Mouse (Mus musculus): ENCODE data around the gene Pspn.

Gene Pspn

DNA sequence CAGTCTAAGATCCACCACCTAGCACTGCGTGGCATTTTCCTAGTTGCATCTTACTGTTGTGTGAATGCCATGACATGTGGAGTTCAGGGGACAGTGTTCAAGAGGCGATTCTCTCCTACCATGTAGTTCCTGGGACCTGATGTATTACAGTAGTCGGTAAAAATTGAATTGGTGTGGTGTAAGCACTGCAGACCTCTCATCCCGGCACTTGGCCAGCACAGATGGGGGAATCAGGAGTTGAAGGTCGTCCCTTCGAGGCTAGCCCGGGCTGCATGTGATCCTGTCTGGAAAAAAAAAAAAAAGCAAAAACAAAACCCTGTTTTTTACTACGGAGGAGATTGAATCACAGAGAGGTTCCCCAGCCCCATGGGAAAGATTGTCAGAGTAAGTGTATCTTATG lies 4.8 kb downstream of the Pspn start:
- no peak for DNase-seq

DNA sequence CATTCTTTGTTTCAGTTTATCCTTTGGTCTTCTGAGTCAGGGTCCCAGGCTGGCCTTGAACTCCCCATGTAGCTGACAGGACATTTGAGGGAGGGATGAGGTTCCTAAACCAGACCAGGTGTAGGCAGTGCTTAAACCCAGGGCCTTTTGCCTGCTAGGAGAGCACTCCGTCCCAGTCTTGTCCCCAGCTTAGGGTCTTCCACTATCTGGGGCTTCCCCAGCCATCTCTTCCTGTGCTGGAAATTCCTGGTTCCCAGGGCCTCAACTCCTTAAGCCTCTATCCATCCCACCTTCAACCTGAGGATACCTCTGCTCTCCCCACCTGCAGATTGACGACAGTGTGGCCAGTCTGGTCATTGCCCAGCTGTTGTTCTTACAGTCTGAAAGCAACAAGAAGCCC lies 8.9 kb downstream of the Pspn start:
- DNase-seq: no peak

DNA sequence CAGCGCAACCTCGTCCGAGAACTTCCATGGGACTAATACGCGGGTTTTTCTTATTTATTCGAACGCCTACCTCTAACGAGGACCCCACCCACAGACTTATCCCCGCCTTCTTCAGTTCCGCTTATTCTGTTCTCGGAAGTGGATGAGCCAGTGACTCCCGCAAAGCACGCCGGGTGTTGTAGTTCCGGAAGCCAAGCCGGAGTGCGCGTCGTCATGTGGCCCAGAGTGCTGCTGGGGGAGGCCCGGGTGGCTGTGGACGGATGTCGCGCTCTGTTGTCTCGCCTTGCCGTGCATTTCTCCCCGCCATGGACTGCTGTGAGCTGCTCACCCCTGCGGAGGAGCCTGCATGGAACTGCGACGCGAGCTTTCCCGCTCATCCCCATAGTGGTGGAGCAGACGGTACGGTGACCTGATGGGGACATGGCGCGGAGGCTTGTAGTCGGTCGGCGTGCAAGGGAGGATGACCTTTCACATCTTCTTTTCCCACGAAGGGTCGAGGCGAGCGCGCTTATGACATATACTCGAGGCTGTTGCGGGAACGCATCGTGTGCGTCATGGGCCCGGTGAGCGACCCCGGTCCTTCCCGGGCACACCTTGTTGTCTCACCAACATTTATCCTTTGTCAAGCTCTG lies 9.6 kb downstream of the Pspn start, which contains the start of gene Clpp:
TSS of gene Clpp (plus strand) at position 191 of the 632 bp plus-strand sequence.
- peak; percentile 97 to 98 for DNase-seq

DNA sequence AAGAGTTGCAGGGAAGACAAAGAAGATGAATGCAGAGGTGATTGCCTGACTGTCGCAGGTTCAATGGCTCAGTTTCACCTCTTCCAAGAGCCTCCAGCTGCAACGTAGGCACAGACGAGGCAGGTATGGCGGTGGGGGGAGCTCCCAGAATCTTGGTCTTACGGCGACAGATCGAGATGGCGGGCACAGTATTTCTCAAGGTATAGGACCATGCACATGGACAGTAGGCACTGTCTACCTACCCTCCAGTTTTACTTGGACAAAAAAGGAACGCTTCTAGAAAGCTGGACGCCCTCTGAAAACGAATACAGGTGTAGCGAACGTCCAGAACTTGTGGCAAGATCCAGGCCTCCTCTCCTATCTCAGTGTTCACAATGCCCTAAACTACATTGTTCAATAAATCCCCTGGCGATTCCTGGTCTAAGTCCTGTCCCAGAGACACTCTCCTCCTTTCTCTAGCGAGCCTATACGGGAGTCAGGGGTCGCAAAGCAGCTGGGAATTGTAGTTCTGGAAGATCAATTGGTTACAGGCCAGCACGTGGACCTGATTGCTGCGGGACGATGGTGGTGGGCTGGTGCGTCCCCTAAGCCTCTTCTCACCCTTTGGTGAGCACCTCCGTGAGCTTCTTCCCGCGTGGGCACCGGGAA lies 10.2 kb downstream of the Pspn start:
- DNase-seq: peak in 1 of 2 experiments; percentile 84

DNA sequence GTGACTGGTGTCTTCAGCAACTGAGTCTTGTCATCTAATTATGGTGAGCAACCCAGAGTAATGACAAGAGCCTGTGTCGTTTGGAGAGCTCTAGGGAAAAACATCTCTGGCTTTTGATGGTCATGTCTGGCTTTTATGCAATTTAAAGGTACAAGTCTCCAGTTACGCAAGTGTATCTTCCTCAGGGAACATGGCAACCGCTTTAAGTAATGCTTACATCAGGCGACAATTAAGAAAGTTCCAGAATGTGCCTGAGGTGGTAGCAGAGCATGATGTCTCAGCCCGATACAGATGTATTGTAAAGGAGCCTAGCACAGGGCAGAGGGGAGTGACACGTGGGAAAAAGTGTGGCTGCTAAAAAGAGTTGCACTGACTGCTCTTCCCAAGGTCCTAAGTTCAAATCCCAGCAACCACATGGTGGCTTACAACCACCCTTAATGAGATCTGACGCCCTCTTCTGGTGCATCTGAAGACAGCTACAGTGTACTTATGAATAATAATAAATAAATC lies 10.8 kb downstream of the Pspn start:
- no peak for DNase-seq

DNA sequence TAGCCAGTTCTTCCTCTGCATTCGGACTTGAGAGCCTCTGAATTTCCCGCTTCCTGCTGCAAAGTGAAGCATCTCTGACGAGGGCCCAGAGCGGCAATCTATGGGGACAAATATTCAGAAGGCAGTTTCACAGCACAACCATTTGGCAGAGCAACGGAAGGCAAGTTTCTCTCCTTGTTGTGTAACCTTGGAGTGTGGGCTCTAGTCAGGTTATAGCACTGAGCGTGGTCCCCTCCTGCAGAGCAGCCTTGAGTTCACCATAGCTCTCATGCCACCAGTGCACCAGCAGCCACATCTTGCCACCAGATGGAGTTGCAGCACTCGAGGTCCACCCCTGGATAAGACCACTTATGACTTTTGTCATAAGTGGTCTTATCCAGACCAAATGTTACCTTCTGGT lies 11.4 kb downstream of the Pspn start:
- no peak for DNase-seq

DNA sequence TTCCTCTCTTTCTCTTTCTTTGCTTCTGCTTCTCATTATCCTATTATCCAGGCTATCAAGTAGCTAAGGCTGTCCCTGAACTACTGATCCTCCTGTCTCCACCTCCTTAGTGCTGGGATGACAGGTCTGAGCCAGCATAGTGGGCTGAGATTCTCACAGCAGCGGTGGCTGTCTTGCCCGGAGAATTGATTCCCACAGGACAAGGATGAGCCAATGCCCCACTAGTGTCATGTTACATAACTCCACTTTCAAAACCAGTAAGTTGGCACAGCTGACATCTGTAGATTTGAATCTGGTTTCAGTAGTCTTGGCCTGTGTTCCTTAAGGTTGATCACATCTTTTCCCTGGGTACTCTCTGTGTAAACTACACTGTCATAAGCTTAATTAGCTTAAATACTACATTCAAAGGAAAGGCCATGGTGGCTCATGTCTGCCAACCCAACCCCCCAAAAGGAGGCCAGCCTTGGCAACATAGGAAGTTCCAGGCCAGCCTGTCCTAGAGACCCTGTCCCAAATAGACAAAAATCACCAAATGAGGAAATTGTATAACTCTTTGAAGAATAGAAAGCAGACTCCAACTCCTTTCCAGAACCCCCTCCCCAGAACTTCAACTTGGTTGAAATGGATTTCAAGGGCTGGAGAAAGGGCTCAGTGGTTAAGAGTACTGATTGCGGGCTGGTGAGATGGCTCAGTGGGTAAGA lies 13.6 kb downstream of the Pspn start:
- DNase-seq: no peak

DNA sequence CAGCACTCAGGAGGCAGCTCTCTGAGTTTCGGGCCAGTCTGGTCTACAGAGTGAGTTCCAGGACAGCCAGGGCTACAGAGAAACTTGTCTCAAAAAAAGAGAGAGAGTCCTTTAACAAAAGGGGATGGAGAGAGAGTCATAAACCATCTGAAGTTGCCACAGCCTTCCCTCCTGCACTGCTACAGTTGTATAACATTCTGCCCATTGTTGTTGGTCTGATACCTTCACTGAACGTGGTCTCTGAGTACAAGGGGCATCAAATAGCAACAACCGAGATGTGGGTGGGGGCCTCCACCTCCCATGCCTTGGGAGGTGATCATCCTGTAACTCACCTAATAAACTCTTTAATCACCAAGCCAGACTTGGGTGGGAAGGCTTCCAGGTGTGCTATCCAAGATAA lies 14.2 kb downstream of the Pspn start:
- no peak for DNase-seq

DNA sequence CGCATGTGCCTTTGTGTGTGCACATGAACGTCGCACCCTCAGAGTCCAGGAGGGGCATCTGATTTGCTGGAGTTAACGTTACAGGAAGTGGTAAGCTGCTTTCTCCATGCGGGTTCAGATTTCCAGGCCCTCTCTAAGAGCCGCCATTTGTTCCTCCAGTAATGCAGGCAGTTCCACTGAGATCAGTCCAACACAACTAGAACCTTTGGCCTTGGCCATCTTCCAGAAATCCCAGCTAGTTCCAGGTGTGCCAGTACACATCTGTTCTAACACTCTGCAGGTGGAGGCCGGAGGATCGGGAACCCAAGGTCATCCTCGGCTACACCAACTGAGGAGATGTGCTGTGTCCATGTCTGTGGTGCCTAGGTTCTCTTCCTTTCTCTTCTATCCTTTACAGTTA lies 14.9 kb downstream of the Pspn start:
- no peak for DNase-seq

DNA sequence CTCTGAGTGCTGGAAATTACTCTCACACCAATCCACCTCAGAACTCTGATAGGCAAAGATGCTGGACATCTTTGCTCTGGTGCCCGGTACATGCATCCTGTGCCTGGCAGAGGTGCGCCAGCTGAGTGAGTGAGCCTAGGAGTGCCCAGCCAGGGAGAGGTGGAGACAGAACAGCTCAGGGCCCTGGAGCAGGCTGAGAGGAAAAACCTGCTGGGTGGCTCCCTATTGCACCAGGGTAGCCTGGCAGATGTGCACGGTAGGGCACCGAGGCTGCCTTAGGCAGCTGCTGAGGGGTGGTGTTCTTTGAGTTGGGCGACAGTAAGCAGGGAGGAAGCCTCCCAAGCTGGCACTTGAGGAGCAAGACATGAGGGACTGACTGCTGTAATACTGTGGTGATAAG lies 17.8 kb downstream of the Pspn start, which contains the start of gene Acer1:
TSS of gene Acer1 (minus strand) at position 114 of the 400 bp plus-strand sequence.
- no peak for DNase-seq

DNA sequence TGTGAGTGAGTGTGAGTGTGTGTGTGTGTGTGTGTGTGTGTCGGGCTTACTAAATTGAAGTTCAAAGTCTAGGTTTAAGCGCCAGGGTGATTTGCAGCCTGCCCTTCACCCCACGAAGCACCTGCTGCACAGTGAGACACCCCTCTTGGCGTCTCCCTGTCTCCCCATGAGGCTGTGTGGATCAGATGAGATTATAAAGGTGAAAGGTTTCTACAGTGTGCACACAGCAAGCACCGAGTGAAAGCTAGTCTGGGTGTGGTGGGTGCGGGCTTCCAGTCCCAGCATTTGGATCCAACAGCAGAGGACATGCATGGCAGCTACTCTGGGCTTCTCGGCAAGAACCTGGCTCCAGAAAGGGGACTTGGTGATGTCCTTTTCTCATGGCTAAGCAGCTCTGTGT lies 18.8 kb downstream of the Pspn start:
- DNase-seq: no peak

DNA sequence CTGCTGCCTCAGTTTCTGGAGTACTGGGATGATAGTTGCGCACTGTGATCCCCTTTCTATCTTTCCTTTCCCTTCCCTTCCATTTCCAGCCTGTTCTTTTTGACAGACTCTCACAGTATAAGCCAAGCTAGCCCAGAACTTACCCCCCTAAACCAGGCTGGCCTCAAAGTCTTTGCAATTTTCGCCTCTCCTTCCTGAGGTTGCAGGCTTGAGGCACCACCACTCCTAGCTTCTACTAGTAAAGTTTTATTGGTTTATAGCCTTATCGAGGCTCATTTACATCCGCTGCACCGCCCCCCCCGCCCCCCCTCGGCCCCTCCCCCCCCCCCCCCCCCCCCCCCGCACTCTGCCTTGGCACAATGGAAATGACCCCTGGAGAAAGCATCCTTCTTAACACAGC lies 20.3 kb downstream of the Pspn start:
- DNase-seq: no peak

DNA sequence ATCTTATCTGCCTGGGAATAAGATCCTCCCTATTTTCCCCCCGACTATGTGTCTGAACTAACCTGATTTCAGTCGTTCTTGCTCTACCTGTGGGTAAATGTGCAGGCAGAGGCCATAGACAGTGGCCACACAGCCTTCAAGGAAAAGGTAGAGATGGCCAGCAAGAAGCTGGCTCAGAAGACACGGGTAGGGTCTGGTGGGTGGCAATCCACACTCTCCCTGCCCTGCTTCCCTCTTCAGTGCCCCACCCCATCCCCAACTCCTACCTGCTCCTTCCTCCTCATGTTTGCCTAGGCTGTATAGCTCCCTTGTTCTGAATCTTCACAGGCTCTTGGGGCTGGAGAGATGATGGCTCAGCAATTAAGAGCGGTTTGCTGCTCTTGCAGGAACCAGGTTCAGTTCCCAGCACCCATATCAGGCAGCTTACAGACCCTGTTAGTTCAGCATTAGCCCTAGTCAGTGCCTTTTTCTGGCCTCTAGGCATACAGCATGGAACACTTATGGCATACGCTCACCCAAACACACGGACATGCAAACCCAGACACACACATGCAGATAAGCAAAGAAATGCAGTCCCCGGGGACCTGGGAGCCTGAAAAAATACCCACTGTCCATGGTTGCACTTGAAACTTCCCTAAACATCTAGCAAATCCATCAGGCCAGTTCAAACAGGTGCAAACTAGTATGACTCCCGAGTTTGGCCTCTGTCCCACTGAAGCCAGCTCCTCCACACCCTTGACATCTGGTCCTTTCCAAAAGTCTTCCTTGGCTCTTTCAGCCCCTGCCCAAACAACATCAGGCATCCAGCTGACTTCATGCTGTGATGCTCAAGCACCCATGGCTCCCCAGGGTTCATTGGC lies 23.1 kb downstream of the Pspn start:
- no peak for DNase-seq

DNA sequence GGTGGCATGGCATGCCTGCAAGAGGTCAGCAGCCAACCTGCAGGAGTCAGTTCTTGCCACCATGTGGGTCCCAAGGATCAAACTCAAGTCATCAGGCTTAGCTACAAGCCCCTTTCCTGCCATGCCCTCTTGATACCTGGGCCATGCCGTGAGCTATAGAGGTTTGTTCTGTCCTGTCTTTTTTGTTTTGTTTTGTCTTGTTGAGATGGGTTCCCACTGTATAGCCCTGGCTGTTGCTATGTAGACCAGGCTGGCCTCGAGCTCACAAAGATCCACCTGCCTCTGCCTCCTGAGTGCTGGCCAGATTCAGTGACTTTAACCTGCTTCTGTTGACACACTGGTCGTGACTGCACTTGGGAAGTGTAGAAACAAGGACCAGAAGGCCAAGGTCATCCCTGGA lies 24.4 kb downstream of the Pspn start:
- no peak for DNase-seq

DNA sequence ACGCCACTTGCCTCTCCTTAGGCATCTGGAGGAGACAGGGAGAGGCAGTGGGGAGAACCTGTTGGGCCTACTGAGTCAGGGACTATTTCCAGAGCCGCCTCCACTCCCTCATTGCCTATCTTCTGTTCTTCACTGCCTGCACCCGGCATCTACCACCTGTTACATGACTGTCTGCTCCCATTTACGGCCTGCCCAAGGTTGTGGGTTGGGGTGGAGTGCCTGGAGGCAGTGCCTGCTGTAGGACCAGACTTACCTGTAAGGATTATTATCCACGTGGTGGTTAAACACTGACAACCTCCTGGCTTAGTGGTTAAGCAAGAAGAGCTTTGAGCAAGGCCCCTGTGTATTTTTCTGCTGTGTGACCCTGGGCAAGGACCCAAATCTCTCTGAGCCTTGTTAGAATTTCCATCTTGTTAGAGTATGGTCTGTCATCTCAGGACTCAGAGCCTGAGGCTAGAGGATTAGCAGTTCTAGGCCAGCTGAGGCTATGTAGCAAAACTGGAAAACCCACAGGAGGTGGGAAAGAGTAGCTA lies 25.0 kb downstream of the Pspn start:
- DNase-seq: no peak

DNA sequence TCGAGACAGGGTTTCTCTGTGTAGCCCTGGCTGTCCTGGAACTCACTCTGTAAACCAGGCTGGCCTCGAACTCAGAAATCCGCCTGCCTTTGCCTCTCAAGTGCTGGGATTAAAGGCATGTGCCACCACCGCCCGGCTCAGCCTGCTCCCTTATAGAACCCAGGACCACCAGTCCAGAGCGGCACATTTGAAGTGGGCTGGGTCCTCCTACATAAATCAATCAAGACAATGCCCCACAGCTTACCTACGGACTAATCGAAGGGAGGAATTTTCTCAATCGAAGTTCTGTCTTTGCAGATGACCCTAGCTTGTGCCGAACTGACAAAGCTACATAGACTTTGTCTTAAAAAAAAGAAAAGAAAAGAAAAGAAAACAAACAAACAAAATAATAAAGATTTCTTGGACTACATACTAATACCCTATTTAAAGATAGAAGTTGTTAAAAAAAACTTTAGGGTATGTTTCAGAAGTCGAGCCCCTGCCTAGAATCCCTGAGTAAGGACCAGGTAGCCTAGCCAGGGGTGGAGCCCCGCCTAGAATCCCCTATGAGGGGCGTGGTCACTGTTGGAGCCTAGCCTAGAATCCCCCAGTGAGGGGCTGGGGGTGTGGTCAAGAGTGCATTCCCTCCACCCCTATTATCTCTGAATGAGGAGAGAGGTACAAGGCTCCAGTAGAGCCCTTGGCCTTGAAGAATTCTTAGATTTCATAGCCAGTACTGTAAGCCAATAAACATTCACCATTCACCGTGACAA lies 25.7 kb downstream of the Pspn start:
- DNase-seq: no peak

DNA sequence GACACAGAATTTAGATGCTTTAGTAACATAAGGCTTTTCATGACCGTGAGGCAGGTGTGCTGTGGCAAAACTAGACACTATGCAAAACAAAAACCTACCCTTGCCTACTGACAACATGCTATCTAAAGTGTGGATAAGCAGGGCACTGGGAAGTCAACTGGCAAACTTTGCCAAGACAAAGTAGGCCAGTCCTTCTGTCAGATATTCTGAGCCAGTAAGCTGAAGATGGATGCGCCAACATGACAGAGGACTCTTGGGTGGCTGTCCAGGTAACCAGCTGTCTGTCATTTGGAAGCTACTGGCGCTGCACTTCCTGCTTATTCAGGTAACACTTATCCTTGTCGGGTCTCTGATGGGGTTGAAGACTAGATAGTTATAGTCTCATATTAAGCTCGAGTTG lies 29.7 kb downstream of the Pspn start:
- DNase-seq: no peak

DNA sequence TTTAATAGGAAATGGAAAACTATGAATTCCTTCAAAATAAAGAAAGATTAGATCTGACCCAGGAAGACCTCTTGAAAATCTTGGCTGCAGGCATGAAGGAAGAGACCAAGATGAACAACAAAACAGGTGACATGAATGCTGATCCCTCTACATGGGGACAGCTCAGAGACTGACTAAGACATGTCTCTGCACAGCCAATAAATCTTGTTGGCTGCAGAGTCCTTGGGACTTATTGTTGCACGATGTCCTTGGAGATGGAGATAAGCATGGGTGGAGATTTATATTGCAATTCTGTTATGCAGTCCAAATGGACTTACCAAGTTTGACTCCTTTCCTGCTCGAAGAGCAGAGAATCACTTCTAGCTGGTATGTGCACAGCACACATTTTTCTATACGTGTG lies 30.5 kb downstream of the Pspn start:
- no peak for DNase-seq

DNA sequence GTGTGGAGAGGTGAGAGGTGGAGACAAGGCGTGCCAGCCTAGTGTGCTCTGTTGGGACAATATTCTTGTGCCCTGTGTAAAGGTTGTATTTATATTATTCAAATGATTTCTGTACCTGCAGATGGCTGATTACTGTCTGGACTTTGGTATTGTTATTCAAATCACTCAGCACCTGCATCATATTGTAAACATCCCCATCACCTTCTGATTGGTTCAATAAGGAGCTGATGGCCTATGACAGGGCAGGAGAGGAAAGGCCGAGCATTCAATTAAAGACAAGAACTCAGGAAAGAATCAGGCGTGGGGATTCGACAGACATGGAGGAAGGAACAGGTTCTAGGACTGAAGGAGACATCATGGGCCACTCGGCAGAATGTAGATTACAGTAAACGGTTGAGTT lies 36.2 kb downstream of the Pspn start:
- no peak for DNase-seq

DNA sequence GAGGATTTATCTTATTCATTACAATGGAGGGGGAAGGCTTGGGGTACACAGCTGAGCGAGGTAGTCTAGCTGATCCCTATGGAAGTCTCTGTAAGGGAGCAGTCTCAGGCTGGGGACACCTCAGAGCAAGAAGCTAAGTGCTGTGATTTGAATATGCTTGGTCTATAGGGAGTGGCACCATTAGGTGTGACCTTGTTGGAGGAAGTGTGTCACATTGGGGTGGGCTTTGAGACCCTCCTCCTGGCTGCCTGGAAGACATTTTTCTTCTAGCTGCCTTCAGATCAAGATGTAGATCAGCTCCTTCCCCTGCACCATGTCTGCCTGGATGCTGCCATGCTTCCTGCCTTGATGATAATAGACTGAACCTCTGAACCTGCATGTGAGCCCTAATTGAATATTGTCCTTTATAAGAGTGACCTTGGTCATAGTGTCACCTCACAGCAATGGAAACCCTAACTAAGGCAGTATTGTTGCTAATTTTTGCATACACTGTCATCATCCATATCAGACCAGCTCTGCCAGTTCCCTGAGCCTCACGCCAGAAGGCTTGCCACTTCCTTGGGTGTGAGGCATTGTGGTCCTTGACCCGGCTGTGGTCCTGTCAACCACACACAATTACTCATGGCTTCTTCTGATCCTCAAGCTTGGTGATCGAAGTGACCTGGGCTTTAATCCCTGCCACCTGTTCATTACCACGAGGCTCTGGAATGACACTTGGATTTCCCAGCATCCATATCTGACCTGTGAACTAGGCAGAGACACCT lies 37.0 kb downstream of the Pspn start:
- DNase-seq: no peak

DNA sequence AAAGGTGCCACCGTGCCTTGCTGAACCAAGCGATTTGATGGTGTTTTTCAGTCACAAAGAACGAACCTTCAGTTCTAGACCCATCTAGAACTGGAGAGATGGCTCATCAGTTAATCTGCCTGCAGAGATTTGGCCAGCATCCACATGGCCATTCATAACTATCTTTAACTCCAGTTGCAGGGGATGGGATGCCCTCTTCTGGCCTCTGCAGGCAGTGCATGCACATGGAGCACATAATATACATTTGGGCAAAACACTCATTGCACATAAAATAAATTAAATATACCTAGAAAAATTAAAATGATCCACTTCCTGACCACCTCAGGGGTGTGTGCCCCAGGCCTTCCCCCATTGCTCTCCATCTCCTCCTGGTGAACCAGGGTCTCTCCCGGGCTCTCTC lies 37.9 kb downstream of the Pspn start:
- no peak for DNase-seq

Measured in lung, adult 18-20 months (tissue).